Mouse (Mus musculus) MEL (cell line): ENCODE measurements at regions not wholly inside any gene's neighbourhood (a gene's known extent, or its start where the extent isn't known, plus 50 kb on each side); places are given as distances from the start of the nearest gene placed in this dataset.

Source experiments
- DNase-seq: peaks from one replicate; pipeline ENCODE4 v3.0.0; 2011; ENCODE audit warnings: low read depth, low spot score
- H3K27ac ChIP-seq: 2 replicates; pipeline ENCODE4 v1.5.1; 2012; ENCODE audit warnings: low read depth, mild to moderate bottlenecking, control low read depth, low read length, moderate library complexity; ENCODE audit not compliant: control insufficient read depth
- H3K27me3 ChIP-seq, 2 experiments: fragments of 150-350 bp in 1 of 2; sonication (generic) in 1 of 2; 2 replicates each; pipeline ENCODE4 v1.6.1; 2012; ENCODE audit warnings: low read length in 2 of 2, mild to moderate bottlenecking in 2 of 2, improper control_type of control experiment in 1 of 2, moderate library complexity in 1 of 2; ENCODE audit not compliant: insufficient read depth in 2 of 2, control insufficient read depth in 1 of 2
- H3K36me3 ChIP-seq, 2 experiments: 2 replicates each; pipeline ENCODE4 v1.6.1; 2012 to 2014; ENCODE audit warnings: low read length in 2 of 2, improper control_type of control experiment in 1 of 2, inconsistent platforms in 1 of 2, mild to moderate bottlenecking in 1 of 2; ENCODE audit not compliant: insufficient read depth in 2 of 2, control insufficient read depth in 1 of 2
- H3K4me1 ChIP-seq, 2 experiments: fragments of 150-350 bp in 1 of 2; sonication (generic) in 1 of 2; 2 replicates each; pipeline ENCODE4 v1.6.1; 2012; ENCODE audit warnings: low read length in 2 of 2, improper control_type of control experiment in 1 of 2, mild to moderate bottlenecking in 1 of 2; ENCODE audit not compliant: insufficient read depth in 2 of 2, control insufficient read depth in 1 of 2
- H3K4me3 ChIP-seq, 2 experiments: fragments of 150-350 bp in 1 of 2; sonication (generic) in 1 of 2; 2 replicates each; pipeline ENCODE4 v1.5.1; 2012; ENCODE audit warnings: low read depth in 2 of 2, low read length in 2 of 2, mild to moderate bottlenecking in 2 of 2, moderate library complexity in 2 of 2, control low read depth in 1 of 2, improper control_type of control experiment in 1 of 2; ENCODE audit not compliant: control insufficient read depth in 1 of 2, insufficient read depth in 1 of 2
- H3K79me2 ChIP-seq: 2 replicates; pipeline ENCODE4 v1.6.1; 2012; ENCODE audit warnings: mild to moderate bottlenecking, low read length, moderate library complexity; ENCODE audit not compliant: control insufficient read depth, poor library complexity, insufficient read depth
- H3K9ac ChIP-seq: 2 replicates; pipeline ENCODE4 v1.6.1; 2012; ENCODE audit warnings: low read depth, mild to moderate bottlenecking, control low read depth, low read length, moderate library complexity; ENCODE audit not compliant: control insufficient read depth, poor library complexity, severe bottlenecking
- H3K9me3 ChIP-seq: fragments of 150-350 bp; sonication (generic); replicated peaks from 2 replicates; pipeline ENCODE4 v1.6.1; 2012; ENCODE audit warnings: mild to moderate bottlenecking, low read length, improper control_type of control experiment, moderate library complexity; ENCODE audit not compliant: insufficient read depth
- CHD1 ChIP-seq: IDR thresholded peaks from 2 replicates; pipeline ENCODE4 v1.6.1; 2012; ENCODE audit warnings: low read depth, mild to moderate bottlenecking, inconsistent platforms, low read length, improper control_type of control experiment
- CTCF ChIP-seq, 3 experiments: IDR thresholded peaks in 2 of 3; conservative IDR thresholded peaks in 1 of 3; 2 replicates each; pipeline ENCODE4 v1.5.1; 2011 to 2012; ENCODE audit warnings: low read length in 3 of 3, low read depth in 2 of 3, mild to moderate bottlenecking in 2 of 3, improper control_type of control experiment in 1 of 3, inconsistent platforms in 1 of 3, mixed read lengths in 1 of 3, moderate library complexity in 1 of 3; ENCODE audit not compliant: control insufficient read depth in 1 of 3, insufficient read depth in 1 of 3, poor library complexity in 1 of 3, severe bottlenecking in 1 of 3
- E2F4 ChIP-seq: IDR thresholded peaks from 2 replicates; pipeline ENCODE4 v1.6.1; 2011; ENCODE audit warnings: low read depth, low read length, improper control_type of control experiment, borderline replicate concordance
- EP300 ChIP-seq, 2 experiments: IDR thresholded peaks; 2 replicates each; pipeline ENCODE4 v1.6.1; 2011; ENCODE audit warnings: improper control_type of control experiment in 2 of 2, low read length in 2 of 2, low read depth in 1 of 2, mild to moderate bottlenecking in 1 of 2
- HCFC1 ChIP-seq: IDR thresholded peaks from 2 replicates; pipeline ENCODE4 v1.6.1; 2012; ENCODE audit warnings: low read depth, mild to moderate bottlenecking, inconsistent platforms, low read length, improper control_type of control experiment, moderate library complexity
- MAX ChIP-seq: IDR thresholded peaks from 2 replicates; pipeline ENCODE4 v1.6.1; 2011; ENCODE audit warnings: low read length, improper control_type of control experiment
- MEF2A ChIP-seq: IDR thresholded peaks from 2 replicates; pipeline ENCODE4 v1.6.1; 2014; ENCODE audit warnings: low read depth, mild to moderate bottlenecking, inconsistent platforms, low read length, improper control_type of control experiment; ENCODE audit not compliant: poor library complexity, insufficient replicate concordance, severe bottlenecking; ENCODE audit errors: extremely low read depth
- MYB ChIP-seq: IDR thresholded peaks from 2 replicates; pipeline ENCODE4 v1.6.1; 2011; ENCODE audit warnings: mild to moderate bottlenecking, low read depth, low read length, improper control_type of control experiment
- NELFE ChIP-seq: IDR thresholded peaks from 2 replicates; pipeline ENCODE4 v1.6.1; 2011; ENCODE audit warnings: low read depth, low read length, improper control_type of control experiment
- POLR2A ChIP-seq, 2 experiments: IDR thresholded peaks; 2 replicates each; pipeline ENCODE4 v1.6.1; 2011 to 2012; ENCODE audit warnings: low read length in 2 of 2, mild to moderate bottlenecking in 2 of 2, control low read depth in 1 of 2, improper control_type of control experiment in 1 of 2, low read depth in 1 of 2, moderate library complexity in 1 of 2; ENCODE audit not compliant: control insufficient read depth in 1 of 2, insufficient read depth in 1 of 2, poor library complexity in 1 of 2
- POLR2AphosphoS2 ChIP-seq: IDR thresholded peaks from 2 replicates; pipeline ENCODE4 v1.6.1; 2011; ENCODE audit warnings: low read length, improper control_type of control experiment
- POLR2AphosphoS5 ChIP-seq: IDR thresholded peaks from 2 replicates; pipeline ENCODE4 v1.6.1; 2012; ENCODE audit warnings: low read depth, borderline replicate concordance, mild to moderate bottlenecking, inconsistent platforms, low read length, moderate library complexity, mixed read lengths
- SIN3A ChIP-seq: IDR thresholded peaks from 2 replicates; pipeline ENCODE4 v1.6.1; 2012; ENCODE audit warnings: low read length, improper control_type of control experiment, inconsistent platforms
- SMC3 ChIP-seq: IDR thresholded peaks from 2 replicates; pipeline ENCODE4 v1.6.1; 2011; ENCODE audit warnings: low read depth, low read length, improper control_type of control experiment
- TBP ChIP-seq: IDR thresholded peaks from 2 replicates; pipeline ENCODE4 v1.8.0; 2011; ENCODE audit warnings: low read depth, low read length, improper control_type of control experiment
- UBTF ChIP-seq: IDR thresholded peaks from 2 replicates; pipeline ENCODE4 v1.6.1; 2012; ENCODE audit warnings: low read depth, mild to moderate bottlenecking, inconsistent platforms, low read length, improper control_type of control experiment, moderate library complexity, borderline replicate concordance; ENCODE audit not compliant: insufficient read depth
- USF1 ChIP-seq: IDR thresholded peaks from 2 replicates; pipeline ENCODE4 v1.6.1; 2014; ENCODE audit warnings: low read depth, mild to moderate bottlenecking, inconsistent platforms, low read length, improper control_type of control experiment, moderate library complexity
- ZC3H11A ChIP-seq: IDR thresholded peaks from 2 replicates; pipeline ENCODE4 v1.6.1; 2012; ENCODE audit warnings: low read depth, mild to moderate bottlenecking, inconsistent platforms, low read length, improper control_type of control experiment
- ZNF384 ChIP-seq: IDR thresholded peaks from 2 replicates; pipeline ENCODE4 v1.6.1; 2012; ENCODE audit warnings: low read depth, mild to moderate bottlenecking, inconsistent platforms, low read length, improper control_type of control experiment

- no peak for TF ChIP-seq MAX
- no peak for TF ChIP-seq USF1
- no peak for TF ChIP-seq NELFE
- TF ChIP-seq POLR2A (IDR thresholded peaks at IDR 0.05; ENCODE audit: control insufficient read depth in 1 of 2, insufficient read depth in 1 of 2, low read depth in 1 of 2, low read length in 2 of 2, poor library complexity in 1 of 2), result no peak
- no peak for TF ChIP-seq ZNF384
- TF ChIP-seq ZC3H11A, result no peak
- TF ChIP-seq CHD1, result no peak
- TF ChIP-seq CTCF (IDR thresholded peaks at IDR 0.05 in 2 of 3, conservative IDR thresholded peaks at IDR 0.05 in 1 of 3; ENCODE audit: control insufficient read depth in 1 of 3, insufficient read depth in 1 of 3, low read depth in 2 of 3, low read length in 3 of 3, poor library complexity in 1 of 3, severe bottlenecking in 1 of 3), result no peak
- TF ChIP-seq POLR2AphosphoS2, result no peak
- no peak for TF ChIP-seq E2F4
- no peak for TF ChIP-seq HCFC1
- no peak for TF ChIP-seq UBTF
- no peak for TF ChIP-seq SMC3
- TF ChIP-seq POLR2AphosphoS5, result no peak
- TF ChIP-seq MEF2A, result no peak
- no peak for TF ChIP-seq TBP
- TF ChIP-seq MYB, result no peak
- TF ChIP-seq SIN3A, result no peak
- TF ChIP-seq EP300 (IDR thresholded peaks at IDR 0.05; ENCODE audit: low read depth in 1 of 2, low read length in 2 of 2), result no peak
- TF ChIP-seq, all 39 proteins: peak for 0
- Histone ChIP-seq H3K79me2 (no peaks in the 10 kb centered on the region), H3K4me3 (no peak overlapping the region), H3K4me1 (no peaks in the 10 kb centered on the region), H3K36me3 (no peaks in the 10 kb centered on the region), H3K9me3 (no peaks in the 10 kb centered on the region), H3K27me3 (no peaks in the 10 kb centered on the region), H3K9ac (no peak overlapping the region), H3K27ac (no peak overlapping the region)
- DNase-seq, result no peak
Observed at GRCm38 (mm10) chr11:7263971-7264370, 50.2 kb upstream of the Igfbp3 start.
